8 mouse cellular contexts compared by ENCODE assay signal in the genomic region with DNA sequence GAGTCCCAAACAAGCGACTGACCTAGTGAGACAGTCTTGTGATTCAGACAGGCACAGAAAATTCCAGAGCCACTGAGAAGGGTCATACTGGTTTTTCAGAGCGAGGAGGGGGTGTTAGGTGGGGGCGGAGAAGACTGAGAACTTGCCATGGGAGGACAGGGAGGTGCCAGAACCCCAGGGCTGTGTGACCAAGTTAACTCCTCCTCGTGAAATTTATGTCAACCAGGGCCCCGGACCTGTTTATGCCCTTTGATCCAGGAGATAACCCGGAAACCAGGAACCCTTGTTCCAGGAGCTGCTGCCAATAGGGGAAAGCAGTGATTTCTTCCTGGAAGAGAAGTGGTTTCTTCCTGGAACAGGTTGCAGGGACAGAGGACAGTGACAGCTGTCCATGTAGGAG.
A peak's percentile ranks its signal among the peaks of the same experiment; 100 is the strongest.
DNase-seq lines count a peak whose midpoint lies in the region; ATAC-seq and TF ChIP-seq lines count a peak whose summit lies in the region.

No protein-coding gene starts in this region.

- 33% methylated on average over 6 of the region's 6 CpGs for WGBS in lung, adult 2 months
- 45% methylated on average over 6 of the region's 6 CpGs for WGBS in hindbrain, embryonic 11.5 days
- WGBS in limb, embryonic 15.5 days, result 14% methylated on average over 6 of the region's 6 CpGs
- WGBS in small intestine, adult 2 months, result 16% methylated on average over 6 of the region's 6 CpGs

- H3K27ac ChIP-seq in hindbrain, embryonic 11.5 days (ENCODE audit: low read depth, low read length), result no peak overlapping the region
- peak overlapping the region; percentile 84 for H3K27ac ChIP-seq in limb, embryonic 15.5 days
- no peak overlapping the region for H3K27ac ChIP-seq in small intestine, adult 2 months (ENCODE audit: insufficient read depth, low read depth, low read length)

- H3K4me1 ChIP-seq in lung, adult 2 months (ENCODE audit: control insufficient read depth, insufficient read depth, low read length), result peaks cover 2% of the 10 kb centered on the region; the same call in 1 of the 2 replicates
- peaks cover 3% of the 10 kb centered on the region; the same call in 1 of the 2 replicates for H3K4me1 ChIP-seq in hindbrain, embryonic 11.5 days (replicated peaks; ENCODE audit: control insufficient read depth, insufficient read depth, low read length)
- peaks cover 21% of the 10 kb centered on the region for H3K4me1 ChIP-seq in limb, embryonic 15.5 days
- peaks cover 5% of the 10 kb centered on the region for H3K4me1 ChIP-seq in small intestine, adult 2 months (ENCODE audit: control insufficient read depth, insufficient read depth, insufficient read length, low read length)

- no peak for TF ChIP-seq CTCF in lung, adult 2 months (IDR thresholded peaks at IDR 0.05; ENCODE audit: insufficient read depth, low read length)
- no peak for TF ChIP-seq CTCF in small intestine, adult 2 months (IDR thresholded peaks at IDR 0.05; ENCODE audit: extremely low read depth, insufficient read length, insufficient replicate concordance, low read depth, low read length)

- no peak for TF ChIP-seq POLR2A in lung, adult 2 months (IDR thresholded peaks at IDR 0.05; ENCODE audit: borderline replicate concordance, extremely low read depth, low read depth, low read length)
- TF ChIP-seq POLR2A in small intestine, adult 2 months (IDR thresholded peaks at IDR 0.05; ENCODE audit: low read depth, low read length), result no peak

- peak; percentile 23 for DNase-seq in lung, adult 2 months
- no peak for DNase-seq in lung, postnatal 25 days (ENCODE audit: low spot score)
- DNase-seq in hindbrain, embryonic 11.5 days (ENCODE audit: low spot score), result no peak
- DNase-seq in layer of hippocampus, postnatal 36 days, result no peak
- no peak for DNase-seq in right cerebral cortex, adult 2 months (ENCODE audit: low spot score in 2 of 2)

- no peak for ATAC-seq in hindbrain, embryonic 11.5 days (ENCODE audit: low FRiP score)
- ATAC-seq in limb, embryonic 15.5 days (ENCODE audit: insufficient number of reproducible peaks, low FRiP score, low TSS enrichment, low read depth), result no peak
- no peak for ATAC-seq in megakaryocyte-erythroid progenitor cell, adult 5-6 weeks (replicated peaks; ENCODE audit: low FRiP score, low TSS enrichment, poor library complexity, severe bottlenecking)

- no peaks in the 10 kb centered on the region for H3K27me3 ChIP-seq in hindbrain, embryonic 11.5 days (ENCODE audit: control insufficient read depth, insufficient read depth, low read length)
- no peaks in the 10 kb centered on the region for H3K27me3 ChIP-seq in limb, embryonic 15.5 days
- no peaks in the 10 kb centered on the region for H3K27me3 ChIP-seq in small intestine, adult 2 months (ENCODE audit: control insufficient read depth, insufficient read depth, low read length)

- no peak overlapping the region for H3K4me3 ChIP-seq in lung, adult 2 months (replicated peaks; ENCODE audit: extremely low read depth, low read depth, low read length)
- peak overlapping the region; percentile 45 for H3K4me3 ChIP-seq in hindbrain, embryonic 11.5 days (ENCODE audit: low read depth, low read length)
- peak overlapping the region; percentile 46 for H3K4me3 ChIP-seq in limb, embryonic 15.5 days
- H3K4me3 ChIP-seq in small intestine, adult 2 months (ENCODE audit: low read depth, low read length), result peak overlapping the region; percentile 57

- no peaks in the 10 kb centered on the region for H3K9me3 ChIP-seq in hindbrain, embryonic 11.5 days (ENCODE audit: control insufficient read depth, low read length)
- H3K9me3 ChIP-seq in limb, embryonic 15.5 days, result no peaks in the 10 kb centered on the region

- no peaks in the 10 kb centered on the region for H3K36me3 ChIP-seq in hindbrain, embryonic 11.5 days (ENCODE audit: control insufficient read depth, insufficient read depth, low read length)
- no peaks in the 10 kb centered on the region for H3K36me3 ChIP-seq in limb, embryonic 15.5 days
- no peaks in the 10 kb centered on the region for H3K36me3 ChIP-seq in small intestine, adult 2 months (ENCODE audit: control insufficient read depth, insufficient read depth, low read length)

- peak overlapping the region; percentile 54 for H3K9ac ChIP-seq in hindbrain, embryonic 11.5 days (ENCODE audit: low read depth, low read length)
- H3K9ac ChIP-seq in limb, embryonic 15.5 days, result 0 out of 2 replicates have a peak overlapping the region, but pooled peaks have one; percentile 35

- H3K4me2 ChIP-seq in hindbrain, embryonic 11.5 days (replicated peaks; ENCODE audit: low read depth, low read length), result peak overlapping the region; percentile 81
- H3K4me2 ChIP-seq in limb, embryonic 15.5 days, result peak overlapping the region; percentile 84
